Mouse (Mus musculus) heart, postnatal 0 days (tissue): ENCODE results near the gene Cachd1.

Experiments used
- CTCF ChIP-seq: IDR thresholded peaks from 2 replicates; pipeline ENCODE4 v1.5.1; 2016; ENCODE audit warnings: antibody characterized with exemption, control low read depth, low read depth
- EP300 ChIP-seq: IDR thresholded peaks from 2 replicates; pipeline ENCODE4 v1.6.1; 2016; ENCODE audit warnings: antibody characterized with exemption, low read depth

GRCm38 (mm10) chr4:100897943-100898342 lies 121.5 kb downstream of the Cachd1 start:
- no peak for TF ChIP-seq CTCF
- TF ChIP-seq EP300: no peak
